Mouse (Mus musculus): ENCODE data around the gene Lipt1. TPM values are rescaled to one million over a fixed set of nuclear protein-coding genes. Genes with fewer than 3 reads are reported as not detected.
A peak's percentile ranks its signal among the peaks of the same experiment; 100 is the strongest.

The Lipt1 gene
- polyA plus RNA-seq, 1 experiment from 2014 or later, result 9.2 TPM

DNA sequence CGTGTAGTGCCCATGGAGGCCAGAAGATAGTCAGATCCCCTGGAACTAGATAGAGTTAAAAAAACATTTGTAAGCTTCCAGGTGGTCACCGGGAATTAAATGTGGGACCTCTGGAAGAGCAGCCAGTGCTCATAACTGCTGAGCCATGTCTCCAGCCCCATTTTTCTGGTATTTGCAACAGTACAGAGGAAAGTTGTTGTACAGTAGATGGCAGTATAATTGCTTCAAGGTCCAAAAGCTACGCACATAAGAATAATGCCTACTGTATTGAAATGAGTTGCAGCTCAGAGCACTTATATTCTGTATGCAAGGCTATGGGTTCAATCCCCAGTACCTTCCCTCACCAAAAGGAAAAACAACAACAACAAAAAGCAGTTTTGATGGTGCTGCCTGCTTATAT lies 19.9 kb downstream of the Lipt1 start:
- H3K27me3 ChIP-seq (replicated peaks; ENCODE audit: control insufficient read depth, insufficient read depth, low read length), result no peaks in the 10 kb centered on the region
- no peak overlapping the region for H3K27ac ChIP-seq (ENCODE audit: low read length)
- H3K9ac ChIP-seq (ENCODE audit: low read depth, low read length), result no peak overlapping the region
- H3K9me3 ChIP-seq (ENCODE audit: control insufficient read depth, low read length), result no peaks in the 10 kb centered on the region
- no peaks in the 10 kb centered on the region for H3K36me3 ChIP-seq (ENCODE audit: control insufficient read depth, insufficient read depth, low read length)
- H3K4me2 ChIP-seq (ENCODE audit: low read depth, low read length), result peak overlapping the region; percentile 68
- H3K4me3 ChIP-seq (ENCODE audit: low read length), result peak overlapping the region; percentile 75
- peaks cover 7% of the 10 kb centered on the region for H3K4me1 ChIP-seq (ENCODE audit: control insufficient read depth, insufficient read depth, low read length)
- ATAC-seq, result no peak
- WGBS, result 62% methylated on average over 3 of the region's 3 CpGs

DNA sequence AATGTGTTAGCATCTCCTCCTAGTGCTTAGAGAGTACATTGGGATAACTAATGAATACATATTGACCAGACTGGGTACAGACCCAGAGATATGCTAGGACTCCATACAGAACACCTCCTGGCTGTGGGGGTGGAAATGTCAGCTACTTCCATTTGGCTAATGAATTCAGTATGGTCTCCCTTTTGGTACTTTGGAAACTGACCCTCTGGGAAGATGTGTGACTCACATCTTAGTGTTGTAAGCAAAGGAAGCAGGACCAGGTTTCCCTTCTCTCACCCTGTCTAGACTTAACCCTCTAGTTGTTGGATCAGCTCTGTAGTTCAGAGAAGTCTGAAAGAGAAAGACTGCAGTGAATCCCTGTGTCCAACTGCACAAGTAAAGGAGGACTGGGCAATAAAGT lies 23.1 kb downstream of the Lipt1 start:
- Histone ChIP-seq H3K4me3 (ENCODE audit: low read length) (no peak overlapping the region), H3K27ac (ENCODE audit: low read length) (no peak overlapping the region), H3K9ac (ENCODE audit: low read depth, low read length) (no peak overlapping the region), H3K36me3 (ENCODE audit: control insufficient read depth, insufficient read depth, low read length) (peaks cover 6% of the 10 kb centered on the region; the same call in 1 of the 2 replicates), H3K27me3 (replicated peaks; ENCODE audit: control insufficient read depth, insufficient read depth, low read length) (no peaks in the 10 kb centered on the region), H3K9me3 (ENCODE audit: control insufficient read depth, low read length) (no peaks in the 10 kb centered on the region), H3K4me2 (ENCODE audit: low read depth, low read length) (no peak overlapping the region), H3K4me1 (ENCODE audit: control insufficient read depth, insufficient read depth, low read length) (no peaks in the 10 kb centered on the region; the same call in 1 of the 2 replicates)
- ATAC-seq, result no peak

- no peak overlapping the region for H3K4me2 ChIP-seq (ENCODE audit: low read depth, low read length)
- WGBS, result 74% methylated on average over 4 of the region's 4 CpGs
- no peak for ATAC-seq
- H3K27me3 ChIP-seq (replicated peaks; ENCODE audit: control insufficient read depth, insufficient read depth, low read length), result no peaks in the 10 kb centered on the region
- no peaks in the 10 kb centered on the region for H3K9me3 ChIP-seq (ENCODE audit: control insufficient read depth, low read length)
- H3K9ac ChIP-seq (ENCODE audit: low read depth, low read length), result no peak overlapping the region
- H3K36me3 ChIP-seq (ENCODE audit: control insufficient read depth, insufficient read depth, low read length), result peaks cover 6% of the 10 kb centered on the region; the same call in 1 of the 2 replicates
- H3K4me3 ChIP-seq (ENCODE audit: low read length), result no peak overlapping the region
- H3K4me1 ChIP-seq (ENCODE audit: control insufficient read depth, insufficient read depth, low read length), result no peaks in the 10 kb centered on the region
- H3K27ac ChIP-seq (ENCODE audit: low read length), result no peak overlapping the region
Measured at GRCm38 (mm10) chr1:37899816-37900215, 28.3 kb downstream of the Lipt1 start.

DNA sequence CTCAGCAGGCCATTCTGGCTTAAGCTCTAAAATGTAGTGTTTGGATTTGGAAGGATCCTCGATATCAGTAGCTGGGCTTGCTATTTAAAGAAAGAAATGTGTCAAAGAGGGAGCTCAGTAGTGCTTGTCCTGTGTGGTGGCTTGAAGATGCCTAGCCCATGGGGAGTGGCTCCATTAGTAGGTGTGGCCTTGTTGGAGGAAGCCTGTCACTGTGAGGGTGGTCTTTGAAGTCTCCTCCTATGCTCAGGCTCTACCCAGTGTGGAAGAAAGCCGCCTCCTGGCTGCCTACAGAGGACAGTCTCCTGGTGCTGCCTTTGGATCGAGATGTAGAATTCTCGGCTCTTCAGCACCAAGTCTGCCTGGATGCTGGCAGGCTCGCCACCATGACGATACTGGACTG lies 28.8 kb downstream of the Lipt1 start:
- no peak overlapping the region for H3K4me3 ChIP-seq (ENCODE audit: low read length)
- no peaks in the 10 kb centered on the region for H3K27me3 ChIP-seq (replicated peaks; ENCODE audit: control insufficient read depth, insufficient read depth, low read length)
- no peaks in the 10 kb centered on the region for H3K9me3 ChIP-seq (ENCODE audit: control insufficient read depth, low read length)
- 57% methylated on average over 6 of the region's 6 CpGs for WGBS
- H3K9ac ChIP-seq (ENCODE audit: low read depth, low read length), result no peak overlapping the region
- no peak for ATAC-seq
- H3K4me2 ChIP-seq (ENCODE audit: low read depth, low read length), result no peak overlapping the region
- peaks cover 6% of the 10 kb centered on the region; the same call in 1 of the 2 replicates for H3K36me3 ChIP-seq (ENCODE audit: control insufficient read depth, insufficient read depth, low read length)
- H3K27ac ChIP-seq (ENCODE audit: low read length), result no peak overlapping the region
- H3K4me1 ChIP-seq (ENCODE audit: control insufficient read depth, insufficient read depth, low read length), result no peaks in the 10 kb centered on the region

DNA sequence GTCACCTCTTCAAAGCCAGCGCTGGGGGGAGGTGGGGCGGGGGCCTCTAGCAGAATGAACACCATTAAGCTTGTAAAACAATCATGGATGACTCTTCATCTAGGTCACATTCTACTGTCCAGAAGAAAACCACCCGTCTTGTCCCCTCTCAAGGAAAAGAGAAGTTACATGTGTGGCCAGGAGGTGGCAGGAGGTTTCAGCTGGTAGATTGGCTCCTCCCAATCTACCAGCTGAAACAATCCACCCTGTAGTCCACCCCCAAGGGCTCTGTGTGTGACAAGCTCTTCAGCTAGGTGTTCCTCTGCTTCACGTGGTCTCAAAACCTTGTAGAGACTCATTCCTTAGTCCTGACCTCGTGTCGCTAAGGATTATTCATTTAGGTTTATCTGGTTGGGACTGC lies 31.6 kb downstream of the Lipt1 start:
- Histone ChIP-seq H3K27me3 (replicated peaks; ENCODE audit: control insufficient read depth, insufficient read depth, low read length) (no peaks in the 10 kb centered on the region), H3K9ac (ENCODE audit: low read depth, low read length) (no peak overlapping the region), H3K4me2 (ENCODE audit: low read depth, low read length) (no peak overlapping the region), H3K27ac (ENCODE audit: low read length) (no peak overlapping the region), H3K4me1 (ENCODE audit: control insufficient read depth, insufficient read depth, low read length) (no peaks in the 10 kb centered on the region), H3K36me3 (ENCODE audit: control insufficient read depth, insufficient read depth, low read length) (peaks cover 6% of the 10 kb centered on the region; the same call in 1 of the 2 replicates), H3K4me3 (ENCODE audit: low read length) (no peak overlapping the region), H3K9me3 (ENCODE audit: control insufficient read depth, low read length) (no peaks in the 10 kb centered on the region)
- no peak for ATAC-seq
- 37% methylated on average over 6 of the region's 6 CpGs for WGBS

DNA sequence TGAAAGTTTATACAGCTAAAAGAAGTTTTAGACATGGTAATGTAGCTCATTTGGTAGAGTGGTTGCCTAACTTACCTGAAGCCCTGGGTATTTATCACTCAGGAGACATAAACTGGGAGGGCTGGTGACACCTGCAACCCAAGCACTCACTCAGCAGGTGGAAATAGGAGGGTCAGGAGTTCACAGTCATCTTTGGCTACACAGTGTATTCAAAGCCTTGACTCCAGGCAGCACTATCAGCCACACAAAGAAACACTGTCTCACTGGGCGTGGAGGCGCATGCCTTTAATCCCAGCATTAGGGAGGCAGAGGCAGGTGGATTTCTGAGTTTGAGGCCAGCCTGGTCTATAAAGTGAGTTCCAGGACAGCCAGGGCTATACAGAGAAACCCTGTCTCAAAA lies 41.2 kb downstream of the Lipt1 start:
- Histone ChIP-seq H3K27ac (ENCODE audit: low read length) (no peak overlapping the region), H3K27me3 (replicated peaks; ENCODE audit: control insufficient read depth, insufficient read depth, low read length) (no peaks in the 10 kb centered on the region), H3K36me3 (ENCODE audit: control insufficient read depth, insufficient read depth, low read length) (no peaks in the 10 kb centered on the region), H3K9ac (ENCODE audit: low read depth, low read length) (no peak overlapping the region), H3K4me1 (ENCODE audit: control insufficient read depth, insufficient read depth, low read length) (peaks cover under 1% of the 10 kb centered on the region; the same call in 1 of the 2 replicates), H3K4me3 (ENCODE audit: low read length) (no peak overlapping the region), H3K9me3 (ENCODE audit: control insufficient read depth, low read length) (no peaks in the 10 kb centered on the region), H3K4me2 (ENCODE audit: low read depth, low read length) (no peak overlapping the region)
- no peak for ATAC-seq
- WGBS, result 71% methylated on average over 2 of the region's 2 CpGs

DNA sequence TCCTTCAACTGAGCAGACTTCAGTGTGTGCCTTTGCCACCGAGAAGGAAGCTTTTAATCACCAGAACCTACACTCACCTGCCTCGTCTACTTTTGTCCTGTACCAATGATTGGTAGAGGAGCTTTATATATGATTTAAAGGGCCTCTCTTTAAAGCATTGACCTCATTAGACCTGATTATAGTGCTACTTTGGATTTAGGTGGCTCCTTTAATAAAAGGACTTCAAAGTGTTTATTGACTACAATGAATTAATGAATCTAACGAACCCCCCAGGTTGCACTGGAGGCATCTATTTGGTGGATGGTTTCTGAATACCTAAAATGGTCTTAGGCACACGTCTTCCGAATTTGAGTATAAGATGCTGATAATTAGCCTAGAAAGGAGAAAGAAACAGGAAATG lies 44.9 kb downstream of the Lipt1 start, which contains the start of gene Lyg2:
Lyg2 (minus strand) TSS at position 101 of the 400 bp plus-strand sequence.
- Histone ChIP-seq H3K27ac (ENCODE audit: low read length) (no peak within 1 kb of the TSS), H3K36me3 (ENCODE audit: control insufficient read depth, insufficient read depth, low read length) (no peaks in the 10 kb centered on the region), H3K4me2 (ENCODE audit: low read depth, low read length) (no peak within 1 kb of the TSS), H3K4me3 (ENCODE audit: low read length) (no peak within 1 kb of the TSS), H3K27me3 (replicated peaks; ENCODE audit: control insufficient read depth, insufficient read depth, low read length) (no peaks in the 10 kb centered on the region), H3K9me3 (ENCODE audit: control insufficient read depth, low read length) (no peaks in the 10 kb centered on the region), H3K4me1 (ENCODE audit: control insufficient read depth, insufficient read depth, low read length) (peaks cover 2% of the 10 kb centered on the region; the same call in 1 of the 2 replicates), H3K9ac (ENCODE audit: low read depth, low read length) (no peak within 1 kb of the TSS)
- ATAC-seq, result no peak
- 74% methylated on average over 5 of the region's 5 CpGs for WGBS

- peaks cover 2% of the 10 kb centered on the region; the same call in 1 of the 2 replicates for H3K4me1 ChIP-seq (ENCODE audit: control insufficient read depth, insufficient read depth, low read length)
- H3K36me3 ChIP-seq (ENCODE audit: control insufficient read depth, insufficient read depth, low read length), result no peaks in the 10 kb centered on the region
- no peak for ATAC-seq
- H3K4me2 ChIP-seq (ENCODE audit: low read depth, low read length), result no peak overlapping the region
- H3K4me3 ChIP-seq (ENCODE audit: low read length), result no peak overlapping the region
- no peaks in the 10 kb centered on the region for H3K9me3 ChIP-seq (ENCODE audit: control insufficient read depth, low read length)
- 48% methylated on average over 13 of the region's 13 CpGs for WGBS
- H3K27me3 ChIP-seq (replicated peaks; ENCODE audit: control insufficient read depth, insufficient read depth, low read length), result no peaks in the 10 kb centered on the region
- H3K9ac ChIP-seq (ENCODE audit: low read depth, low read length), result no peak overlapping the region
- H3K27ac ChIP-seq (ENCODE audit: low read length), result no peak overlapping the region
Measured at GRCm38 (mm10) chr1:37917666-37918065, 46.1 kb downstream of the Lipt1 start.

GRCm38 (mm10) chr1:37918096-37918495 lies 46.6 kb downstream of the Lipt1 start:
- no peak for ATAC-seq
- no peak overlapping the region for H3K27ac ChIP-seq (ENCODE audit: low read length)
- 55% methylated on average over 6 of the region's 6 CpGs for WGBS
- peaks cover 2% of the 10 kb centered on the region; the same call in 1 of the 2 replicates for H3K4me1 ChIP-seq (ENCODE audit: control insufficient read depth, insufficient read depth, low read length)
- no peaks in the 10 kb centered on the region for H3K9me3 ChIP-seq (ENCODE audit: control insufficient read depth, low read length)
- H3K27me3 ChIP-seq (replicated peaks; ENCODE audit: control insufficient read depth, insufficient read depth, low read length), result no peaks in the 10 kb centered on the region
- H3K4me3 ChIP-seq (ENCODE audit: low read length), result no peak overlapping the region
- H3K9ac ChIP-seq (ENCODE audit: low read depth, low read length), result no peak overlapping the region
- H3K36me3 ChIP-seq (ENCODE audit: control insufficient read depth, insufficient read depth, low read length), result no peaks in the 10 kb centered on the region
- H3K4me2 ChIP-seq (ENCODE audit: low read depth, low read length), result no peak overlapping the region

DNA sequence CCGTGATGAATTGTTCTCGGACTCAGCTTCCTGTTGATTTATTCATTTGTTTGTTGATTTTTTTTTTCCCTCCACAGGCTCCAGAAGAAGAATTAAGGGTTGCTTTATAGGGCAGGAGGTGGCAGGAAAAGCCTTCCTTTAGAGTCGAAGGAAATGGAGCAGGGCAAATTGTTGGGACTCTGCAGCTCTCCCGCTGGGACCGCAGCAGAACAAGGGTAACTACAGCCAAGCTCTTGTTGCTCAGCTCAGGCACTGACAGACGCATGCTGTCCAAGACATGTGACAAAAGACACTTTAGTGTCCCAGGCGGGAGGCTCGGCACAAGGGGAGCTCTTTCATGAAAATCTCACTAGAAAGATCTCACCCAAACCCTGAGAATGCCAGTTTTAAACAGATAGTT lies 51.0 kb downstream of the Lipt1 start:
- Histone ChIP-seq H3K9ac (ENCODE audit: low read depth, low read length) (no peak overlapping the region), H3K27ac (ENCODE audit: low read length) (no peak overlapping the region), H3K4me2 (ENCODE audit: low read depth, low read length) (no peak overlapping the region), H3K27me3 (replicated peaks; ENCODE audit: control insufficient read depth, insufficient read depth, low read length) (no peaks in the 10 kb centered on the region), H3K4me3 (ENCODE audit: low read length) (no peak overlapping the region), H3K36me3 (ENCODE audit: control insufficient read depth, insufficient read depth, low read length) (no peaks in the 10 kb centered on the region), H3K9me3 (ENCODE audit: control insufficient read depth, low read length) (no peaks in the 10 kb centered on the region), H3K4me1 (ENCODE audit: control insufficient read depth, insufficient read depth, low read length) (peaks cover 2% of the 10 kb centered on the region; the same call in 1 of the 2 replicates)
- ATAC-seq, result no peak
- WGBS, result 51% methylated on average over 8 of the region's 8 CpGs
